Mouse (Mus musculus): ENCODE results near the gene Ambp. TPM values are rescaled to one million over a fixed set of nuclear protein-coding genes. Genes with fewer than 3 reads are reported as not detected.

The Ambp gene
- polyA plus RNA-seq, 1 experiment, result not detected

DNA sequence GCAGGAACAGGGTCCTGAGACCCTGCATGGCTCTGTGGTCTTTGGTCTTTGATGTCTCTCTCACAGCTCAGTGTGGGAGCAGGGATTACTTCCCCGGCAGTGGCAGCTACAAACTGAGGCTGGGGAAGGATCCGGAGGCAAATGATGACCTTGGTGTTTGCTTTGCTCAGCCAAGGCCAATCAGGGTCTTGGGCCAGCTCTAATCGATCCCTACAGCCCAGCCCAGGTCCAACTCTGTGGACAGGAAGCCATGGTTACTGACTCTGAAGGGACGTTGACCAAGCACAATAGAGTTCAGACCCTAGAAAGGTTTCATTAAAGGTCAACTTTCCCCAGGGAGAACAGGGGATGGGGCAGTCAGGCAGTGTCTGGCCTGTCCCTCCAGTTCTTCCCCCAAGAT lies 571 bp downstream of the Ambp start:
- no peak for TF ChIP-seq GATA1 (IDR thresholded peaks at IDR 0.05; ENCODE audit: low read length)

DNA sequence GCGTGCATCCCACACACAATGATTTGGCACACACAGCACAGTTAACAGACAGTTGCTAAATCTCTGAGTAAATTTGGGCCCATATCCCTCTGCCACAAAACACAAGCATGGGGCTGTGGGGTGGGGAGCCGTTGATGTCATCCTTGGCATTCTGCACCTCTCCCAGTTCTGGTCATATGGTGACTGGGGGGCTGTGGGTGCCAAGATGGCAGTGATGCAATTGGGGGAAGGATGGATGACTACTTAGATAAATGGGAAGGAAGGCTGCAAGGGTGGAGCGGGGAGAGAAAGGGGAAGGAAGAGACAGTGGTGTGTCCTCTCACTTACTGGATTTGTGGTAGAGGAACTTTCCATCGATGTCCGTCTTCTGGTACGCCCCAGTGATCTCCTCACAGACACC lies 3.5 kb downstream of the Ambp start:
- TF ChIP-seq GATA1 (IDR thresholded peaks at IDR 0.05; ENCODE audit: low read length), result no peak

DNA sequence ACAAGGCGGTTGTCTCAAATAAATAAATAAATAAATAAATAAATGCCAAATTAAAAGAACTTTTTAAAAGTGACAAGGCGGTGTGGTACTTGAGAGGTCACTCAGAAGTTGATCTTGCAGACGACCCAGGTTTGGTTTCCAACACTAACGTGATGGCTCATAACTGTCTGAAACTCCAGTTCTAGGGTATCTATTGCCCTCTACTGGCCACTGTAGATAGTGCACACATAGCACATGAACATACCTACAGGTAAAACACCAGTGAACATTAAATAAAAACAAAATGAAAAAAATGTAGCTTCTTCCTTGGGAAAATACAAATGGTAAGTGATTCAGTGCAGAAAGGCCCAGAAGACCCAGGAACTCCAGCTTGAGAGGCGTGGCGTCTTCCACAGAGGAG lies 7.3 kb downstream of the Ambp start:
- TF ChIP-seq GATA1 (IDR thresholded peaks at IDR 0.05; ENCODE audit: low read length), result no peak

DNA sequence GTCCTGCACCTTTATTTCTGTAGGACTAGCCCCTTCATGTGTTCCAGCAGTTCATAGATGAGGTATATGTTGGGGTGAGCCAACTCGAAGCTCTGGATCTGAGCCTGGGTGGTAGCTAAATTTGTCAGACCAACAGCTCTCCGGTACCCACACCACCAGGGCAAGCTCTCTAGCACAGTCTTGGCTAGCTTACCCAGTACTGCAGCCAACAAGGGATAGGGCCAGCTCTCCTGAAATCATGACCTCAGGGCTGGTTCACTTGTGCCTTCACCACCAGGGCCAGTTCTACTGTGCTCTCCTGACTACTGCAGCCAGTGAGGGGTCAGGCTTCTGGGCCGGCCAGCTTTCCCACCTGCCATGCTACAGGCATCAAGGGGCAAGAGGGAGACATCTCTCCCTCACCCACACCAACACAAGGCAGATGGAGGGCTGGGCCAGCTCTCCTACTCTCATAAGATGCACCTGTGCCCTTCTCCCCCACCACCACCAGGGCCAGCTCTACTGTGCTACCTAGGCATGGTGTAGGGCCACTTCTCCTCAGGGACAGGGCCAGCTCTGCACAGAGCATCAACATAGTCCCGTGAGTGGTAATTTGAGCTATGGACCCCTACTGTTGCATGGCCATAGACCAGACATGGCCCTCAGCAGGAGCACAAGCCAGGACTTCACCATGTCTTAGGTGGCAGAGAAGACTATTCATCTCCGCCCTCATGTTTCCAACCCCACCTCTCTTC lies 24.5 kb downstream of the Ambp start:
- no peak for TF ChIP-seq GATA1 (IDR thresholded peaks at IDR 0.05; ENCODE audit: low read length)

DNA sequence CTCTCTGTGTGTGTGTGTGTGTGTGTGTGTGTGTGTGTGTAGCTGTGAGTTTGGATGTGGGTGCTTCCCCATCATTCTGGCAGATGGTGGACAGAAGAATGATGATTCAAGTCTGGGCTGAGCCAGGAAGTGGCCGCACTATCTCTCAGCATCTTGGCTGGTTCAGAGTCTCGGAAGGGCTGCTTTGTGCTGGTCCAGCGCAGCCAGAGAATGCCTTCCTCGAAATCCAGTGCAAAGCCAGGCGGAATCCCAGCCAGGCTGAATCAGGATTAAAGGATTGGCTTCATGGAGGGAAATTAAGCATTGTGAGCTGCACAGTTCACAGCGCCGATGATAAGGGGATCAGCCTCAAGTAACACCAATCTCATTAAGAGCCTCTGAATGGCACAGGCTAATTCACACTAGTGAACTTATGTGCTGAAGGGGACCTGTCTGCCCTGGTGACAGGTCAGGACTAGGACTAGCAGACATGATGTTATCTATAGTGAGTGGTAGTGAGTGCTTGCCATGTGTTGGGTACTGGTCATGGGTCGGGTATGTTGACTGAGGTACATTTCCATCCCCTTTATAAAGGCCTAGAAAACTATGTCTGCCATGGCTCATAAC lies 29.6 kb downstream of the Ambp start:
- TF ChIP-seq GATA1 (IDR thresholded peaks at IDR 0.05; ENCODE audit: low read length), result no peak

DNA sequence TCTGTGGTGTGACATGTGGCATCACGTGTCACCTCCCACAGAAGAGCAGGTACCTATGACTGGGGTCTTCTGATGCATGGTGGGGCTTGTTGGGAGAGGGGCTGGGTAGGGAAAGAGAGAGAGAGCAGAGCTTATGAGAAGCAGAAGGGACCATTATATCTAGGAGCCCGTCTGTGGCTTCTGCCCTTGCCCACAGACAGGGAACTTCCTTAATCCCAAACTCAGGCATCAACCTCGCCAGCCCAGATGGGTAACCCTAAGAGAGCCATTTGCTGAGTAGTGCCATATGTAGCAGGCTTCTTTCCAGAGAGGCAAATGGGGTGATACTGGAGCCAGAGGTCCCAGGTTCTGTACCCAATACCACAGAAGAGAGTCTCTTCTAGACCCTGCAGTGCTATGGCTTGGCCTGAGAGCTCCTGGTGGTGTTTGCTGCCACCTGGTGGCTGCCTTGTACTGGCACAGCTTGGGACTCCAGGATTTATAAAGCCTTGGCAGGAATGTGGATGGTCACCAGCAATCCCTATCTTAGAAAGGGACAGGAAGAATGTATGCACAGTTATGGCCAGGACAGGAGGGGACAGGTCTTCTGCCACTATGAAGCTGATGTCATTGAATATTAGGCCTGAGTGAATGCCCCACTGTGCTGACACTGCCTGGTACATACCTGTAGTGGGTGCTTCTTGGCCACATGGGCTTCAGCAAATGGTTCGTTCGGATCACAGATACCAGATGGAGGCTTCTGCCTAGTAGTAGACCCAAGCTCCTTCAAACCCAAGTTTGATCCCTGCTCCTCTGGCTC lies 35.8 kb downstream of the Ambp start:
- TF ChIP-seq GATA1 (IDR thresholded peaks at IDR 0.05; ENCODE audit: low read length), result no peak

DNA sequence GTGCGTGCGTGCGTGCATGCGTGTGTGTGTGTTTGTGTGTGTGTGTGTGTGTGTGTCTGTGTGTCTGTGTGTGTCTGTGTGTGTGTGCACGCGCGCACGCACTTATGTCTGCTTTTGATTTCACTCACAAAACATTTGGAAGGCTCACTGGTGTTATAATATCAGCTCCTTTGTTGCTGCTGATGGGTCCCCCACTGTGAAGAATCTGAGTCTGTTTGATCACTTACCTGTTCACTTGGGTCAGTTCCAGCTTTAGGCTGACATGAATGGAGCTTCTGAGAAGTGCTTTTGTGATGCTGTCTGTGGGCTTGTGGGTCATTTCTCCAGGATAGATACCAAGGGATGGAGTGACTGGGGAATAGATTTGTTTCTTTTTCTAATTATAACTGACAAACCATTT lies 48.9 kb downstream of the Ambp start:
- no peak for TF ChIP-seq GATA1 (IDR thresholded peaks at IDR 0.05; ENCODE audit: low read length)

DNA sequence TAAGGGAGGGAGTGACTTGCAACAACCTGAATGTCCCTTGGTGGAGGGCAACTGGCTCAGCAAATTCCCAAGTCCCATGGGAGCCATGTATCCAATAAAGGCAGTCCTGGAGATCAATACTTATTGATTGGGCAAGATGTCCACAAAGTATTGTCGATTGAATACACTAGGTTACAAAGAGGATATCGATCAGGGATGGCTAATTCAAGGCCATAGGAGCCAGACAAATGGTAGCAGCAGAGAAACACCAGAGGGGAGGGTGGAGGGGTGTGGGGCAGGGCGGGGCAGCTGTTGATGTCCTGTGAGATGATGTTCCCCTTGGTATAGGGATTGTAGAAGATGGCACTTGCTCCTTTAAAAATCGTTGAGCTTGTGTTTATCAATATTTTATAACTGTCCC lies 52.6 kb downstream of the Ambp start:
- no peak for TF ChIP-seq GATA1 (IDR thresholded peaks at IDR 0.05; ENCODE audit: low read length)

DNA sequence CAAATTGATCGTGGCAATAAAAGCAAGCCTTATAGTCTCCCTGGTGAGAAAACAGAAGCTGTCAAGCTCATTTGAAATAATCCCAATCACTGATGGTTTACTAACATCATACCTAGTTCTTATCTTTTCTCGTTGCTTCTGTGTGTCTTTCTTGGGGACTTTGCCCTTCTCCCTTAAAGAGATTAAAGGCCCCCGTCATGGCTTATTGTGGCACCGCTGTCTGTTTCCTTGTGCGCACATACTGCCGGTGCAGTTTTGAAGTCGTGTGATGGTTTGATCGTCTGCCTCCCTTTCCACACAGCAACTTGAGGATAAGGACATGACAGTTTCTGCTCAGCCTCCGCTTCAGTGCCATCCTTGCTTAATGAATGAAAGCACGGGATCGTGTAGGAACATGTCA lies 54.1 kb downstream of the Ambp start:
- TF ChIP-seq GATA1 (IDR thresholded peaks at IDR 0.05; ENCODE audit: low read length), result no peak

DNA sequence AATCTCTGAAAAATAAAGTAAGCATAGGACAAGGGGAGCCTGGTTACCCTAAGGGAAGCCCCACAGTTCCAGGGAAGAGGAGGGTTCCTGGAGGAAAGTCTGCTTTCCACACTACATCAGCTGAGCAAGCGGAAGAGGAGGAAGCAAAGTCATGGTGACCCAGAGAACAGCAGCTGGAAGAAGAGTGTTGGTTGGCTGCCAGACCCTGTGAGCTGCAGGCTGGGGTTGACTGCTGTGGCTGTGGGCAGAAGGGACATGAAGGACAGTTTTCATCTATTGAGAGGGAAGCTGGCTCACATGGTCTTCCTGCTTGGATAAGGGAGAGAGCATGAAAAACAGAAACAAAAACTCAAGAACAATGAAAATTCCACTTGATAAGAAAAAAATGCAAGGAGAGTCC lies 57.0 kb downstream of the Ambp start:
- no peak for TF ChIP-seq GATA1 (IDR thresholded peaks at IDR 0.05; ENCODE audit: low read length)

Other genes starting within 250 kb of the Ambp start
- gene Zfp618, start 189.2 kb downstream of the Ambp start, polyA plus RNA-seq (2012), result not detected in 2 replicates
- not detected in 2 replicates for gene Kif12, start 17.3 kb upstream of the Ambp start, polyA plus RNA-seq (2012)
- not detected in 2 replicates for gene Col27a1, start 59.2 kb upstream of the Ambp start, polyA plus RNA-seq (2012)
- not detected in 2 replicates for gene Orm1, start 189.8 kb upstream of the Ambp start, polyA plus RNA-seq (2012)
- not detected in 2 replicates for gene Orm3, start 201.4 kb upstream of the Ambp start, polyA plus RNA-seq (2012)
- not detected in 2 replicates for gene Orm2, start 207.7 kb upstream of the Ambp start, polyA plus RNA-seq (2012)
- not detected in 2 replicates for gene Akna, start 248.6 kb upstream of the Ambp start, polyA plus RNA-seq (2012)

All from G1E-ER4 (cell line).